Mouse (Mus musculus) adrenal gland (tissue): Measurements from ENCODE around the gene Tars.

Experiments used
- intact Hi-C: fragments of 180-260 bp; cut with DNase I; formaldehyde crosslinking; loops from one replicate; pipeline ENCODE4 v1.15.1; 2025

Gene Tars

GRCm38 (mm10) chr15:11369572-11369971 is 29.9 kb downstream of the Tars start:
- intact Hi-C loops = no loop called here

GRCm38 (mm10) chr15:11364795-11365194 is 34.7 kb downstream of the Tars start:
- intact Hi-C loops = no loop called here

- intact Hi-C loops = no loop called here
Observed at GRCm38 (mm10) chr15:11364112-11364511, 35.4 kb downstream of the Tars start.

GRCm38 (mm10) chr15:11361824-11362223 is 37.6 kb downstream of the Tars start:
- intact Hi-C loops = no loop called here

- intact Hi-C loops = no loop called here
Observed at GRCm38 (mm10) chr15:11360888-11361287, 38.6 kb downstream of the Tars start.

GRCm38 (mm10) chr15:11357501-11357900 is 42.0 kb downstream of the Tars start:
- intact Hi-C loops = no loop called here

GRCm38 (mm10) chr15:11355865-11356264 is 43.6 kb downstream of the Tars start:
- intact Hi-C loops = no loop called here

GRCm38 (mm10) chr15:11339467-11340180 is 59.8 kb downstream of the Tars start:
- intact Hi-C loops = no loop called here
